Mouse (Mus musculus) mesoderm, embryonic 11.5 days (tissue): Measurements from ENCODE around the gene Prdm11.

Source experiments
- DNase-seq: peaks from one replicate; pipeline ENCODE4 v3.0.0-alpha.2; 2012; ENCODE audit warnings: low read depth, low spot score

Prdm11 gene

DNA sequence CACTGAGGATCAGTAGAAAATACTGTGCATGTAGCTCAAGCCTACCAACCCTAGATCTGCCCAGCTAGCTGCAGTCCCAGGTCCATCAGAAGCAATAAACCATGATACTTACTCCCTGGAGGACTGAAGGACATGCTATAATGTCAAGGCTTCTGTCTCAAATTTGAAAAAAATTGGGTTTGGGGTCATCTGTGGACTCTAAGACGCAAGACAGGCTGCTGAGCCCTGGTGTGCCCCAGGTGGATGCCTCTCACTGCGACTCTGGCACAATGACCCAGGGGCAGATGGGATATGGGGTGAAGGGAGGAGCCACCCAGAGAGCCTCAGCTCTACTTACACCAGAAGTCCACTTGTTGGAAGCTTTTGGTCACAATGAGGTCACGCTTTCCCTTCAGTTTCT lies 33.0 kb downstream of the Prdm11 start:
- no peak for DNase-seq

DNA sequence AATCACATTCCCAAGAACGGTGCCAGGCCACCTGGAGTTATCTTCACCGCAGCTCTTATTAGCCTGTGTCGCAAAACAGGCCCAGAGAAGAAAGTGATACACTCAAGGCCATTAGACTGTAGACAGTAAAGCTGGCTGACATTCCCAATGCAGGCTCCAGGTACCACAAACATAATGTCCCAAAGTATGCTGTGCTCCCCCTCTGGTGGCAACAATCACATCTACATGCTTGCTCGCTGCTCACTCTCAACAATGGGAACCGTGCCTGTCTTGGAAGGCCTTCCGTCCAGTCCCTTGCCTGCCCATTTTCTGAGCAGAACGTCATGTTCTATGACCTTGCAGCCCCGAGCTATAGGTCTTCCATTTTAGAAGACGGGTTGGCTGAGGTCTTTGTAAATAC lies 34.0 kb downstream of the Prdm11 start:
- no peak for DNase-seq

DNA sequence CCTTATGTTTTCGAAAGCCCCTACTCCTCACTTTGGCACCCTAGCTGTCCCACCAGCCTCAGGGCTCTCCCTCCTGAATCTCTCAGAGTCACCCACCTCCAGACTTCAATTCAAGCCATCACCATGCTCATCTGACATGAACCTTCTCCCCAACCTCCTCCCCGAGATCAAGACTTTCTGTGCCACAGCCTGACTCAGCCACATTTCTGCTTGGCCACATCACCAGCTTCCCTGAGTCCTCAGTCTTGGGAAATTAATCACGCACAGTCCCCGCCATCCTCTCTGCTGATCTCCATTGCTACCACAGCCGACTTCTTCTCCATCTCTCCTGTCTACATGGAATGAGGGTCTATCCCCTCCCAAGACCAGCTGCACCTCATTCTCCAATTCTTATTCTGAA lies 34.5 kb downstream of the Prdm11 start:
- no peak for DNase-seq

- no peak for DNase-seq
These were observed 37.8 kb downstream of the Prdm11 start for GRCm38 (mm10) chr2:93007967-93008685.

- DNase-seq, result peak; percentile 75
These were observed 40.9 kb downstream of the Prdm11 start for GRCm38 (mm10) chr2:93005028-93005427.

GRCm38 (mm10) chr2:92991976-92992375 lies 54.0 kb downstream of the Prdm11 start:
- DNase-seq, result no peak

- DNase-seq, result no peak
These were observed 56.4 kb downstream of the Prdm11 start for GRCm38 (mm10) chr2:92989593-92989992.

DNA sequence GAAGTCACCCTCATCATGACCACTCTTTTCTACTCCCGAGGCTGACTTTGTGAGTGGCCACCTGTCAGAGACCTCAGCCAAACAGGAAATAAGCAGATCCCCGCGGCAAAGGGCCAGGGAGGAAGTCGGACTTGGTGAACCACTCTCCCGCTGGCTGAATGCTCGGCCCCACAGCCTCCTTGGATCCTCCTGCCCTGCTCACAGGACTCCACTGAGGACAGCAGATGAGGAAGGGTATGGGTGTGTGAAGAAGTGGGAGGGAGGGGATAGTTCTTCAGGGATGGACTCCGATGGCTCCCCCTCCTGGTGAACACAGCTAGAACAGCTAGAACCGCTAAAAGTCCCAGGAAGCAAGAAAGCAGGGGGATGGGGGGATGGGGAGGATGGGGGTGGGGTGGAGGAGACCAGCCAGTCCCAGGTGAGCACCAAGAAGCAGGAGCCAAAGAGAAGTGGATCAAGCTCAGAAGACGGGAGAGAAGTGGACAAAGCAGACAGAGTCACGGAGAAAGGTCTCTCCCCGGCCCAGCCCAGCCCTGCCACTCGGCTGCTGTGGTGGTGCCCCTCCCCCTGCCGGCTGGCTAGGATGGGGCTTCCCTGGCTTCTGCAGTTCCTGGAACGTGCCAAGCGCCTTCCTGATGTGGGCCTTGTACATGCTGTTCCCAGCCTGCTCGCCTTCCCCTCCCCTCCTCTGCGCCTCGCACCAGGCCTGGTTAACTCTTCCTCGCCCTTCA lies 57.9 kb downstream of the Prdm11 start:
- DNase-seq, result peak; percentile 66

- no peak for DNase-seq
These were observed 58.8 kb downstream of the Prdm11 start for GRCm38 (mm10) chr2:92987108-92987618.

DNA sequence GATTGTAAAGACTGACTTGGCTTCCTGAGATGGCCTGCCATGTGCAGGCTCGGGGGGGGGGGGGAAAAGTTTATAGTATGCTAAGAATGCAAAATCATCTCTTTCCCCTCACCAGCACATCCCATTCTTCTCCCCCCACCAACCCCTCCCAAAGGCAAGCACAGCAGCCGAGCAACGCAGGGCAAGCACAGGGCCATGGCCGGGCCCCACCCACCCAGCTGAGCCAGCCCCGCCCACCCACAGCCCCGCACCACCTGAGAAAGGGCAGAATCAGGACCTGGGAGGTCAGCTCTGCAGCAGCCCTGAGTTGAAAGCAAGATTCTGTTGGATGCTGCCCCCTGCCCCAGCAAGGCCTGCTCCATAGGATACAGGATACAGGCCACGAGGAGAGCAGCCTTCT lies 60.4 kb downstream of the Prdm11 start:
- DNase-seq, result no peak

GRCm38 (mm10) chr2:92985171-92985570 lies 60.8 kb downstream of the Prdm11 start:
- no peak for DNase-seq

- no peak for DNase-seq
These were observed 61.5 kb downstream of the Prdm11 start for GRCm38 (mm10) chr2:92984321-92985108.

DNA sequence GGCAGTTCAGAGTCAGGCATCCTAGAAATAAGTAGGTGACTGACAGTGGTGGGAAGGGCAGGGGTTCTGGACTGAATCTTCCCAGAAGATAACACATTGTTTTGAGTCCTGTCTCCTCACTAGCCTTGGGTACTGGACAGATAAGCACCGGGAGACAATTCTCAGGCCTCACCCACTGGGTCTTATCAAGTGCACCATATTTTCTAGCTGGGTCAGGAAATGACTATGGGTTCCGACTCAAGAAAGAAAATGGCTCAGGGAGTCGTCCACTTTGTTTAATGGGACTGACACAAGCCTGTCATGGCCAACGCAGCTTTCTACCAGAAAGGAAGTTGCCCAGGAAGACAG lies 62.7 kb downstream of the Prdm11 start:
- DNase-seq, result no peak

GRCm38 (mm10) chr2:92982591-92983272 lies 63.2 kb downstream of the Prdm11 start:
- DNase-seq, result no peak

DNA sequence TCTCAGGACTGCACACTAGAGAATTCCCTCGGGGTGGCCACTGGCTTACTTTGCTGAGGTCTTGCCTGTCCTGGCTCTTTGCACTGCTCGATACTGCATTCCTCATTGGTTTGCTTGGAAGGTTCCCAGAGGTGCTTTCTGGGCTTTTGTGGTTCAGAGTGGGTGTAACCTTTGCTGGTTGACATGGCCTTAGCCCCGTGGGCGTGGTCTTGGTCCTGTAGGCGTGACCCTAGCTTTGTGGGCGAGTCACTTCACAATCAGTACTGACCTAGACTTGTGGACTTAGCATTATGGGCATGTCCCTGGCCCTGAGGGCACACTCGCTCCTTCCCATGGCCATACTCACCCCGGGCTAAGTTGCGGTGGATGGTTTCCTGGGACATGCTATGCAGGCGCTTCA lies 65.8 kb downstream of the Prdm11 start:
- DNase-seq, result no peak

GRCm38 (mm10) chr2:92975031-92975790 lies 70.8 kb downstream of the Prdm11 start:
- no peak for DNase-seq

DNA sequence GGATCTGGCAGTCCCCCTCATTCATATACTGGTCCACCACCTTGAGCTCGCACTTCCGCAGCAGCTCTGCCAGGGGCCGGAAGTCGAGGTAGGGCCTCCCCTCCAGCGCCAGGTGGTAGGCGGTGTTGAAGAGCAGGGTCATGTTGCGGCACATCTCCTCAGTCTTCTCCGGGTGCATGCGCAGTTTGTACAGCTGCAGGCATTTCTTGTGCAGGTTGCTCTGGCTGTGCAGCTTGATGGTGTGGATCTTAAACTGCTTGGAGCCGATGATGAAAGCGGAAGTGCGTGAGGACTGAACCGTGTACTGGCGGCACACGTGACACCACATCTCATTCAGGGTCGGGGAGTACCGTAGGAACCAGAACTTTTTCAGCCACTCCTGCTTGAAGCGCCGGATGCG lies 72.3 kb downstream of the Prdm11 start:
- DNase-seq, result no peak

GRCm38 (mm10) chr2:92972071-92972470 lies 73.9 kb downstream of the Prdm11 start:
- no peak for DNase-seq

DNA sequence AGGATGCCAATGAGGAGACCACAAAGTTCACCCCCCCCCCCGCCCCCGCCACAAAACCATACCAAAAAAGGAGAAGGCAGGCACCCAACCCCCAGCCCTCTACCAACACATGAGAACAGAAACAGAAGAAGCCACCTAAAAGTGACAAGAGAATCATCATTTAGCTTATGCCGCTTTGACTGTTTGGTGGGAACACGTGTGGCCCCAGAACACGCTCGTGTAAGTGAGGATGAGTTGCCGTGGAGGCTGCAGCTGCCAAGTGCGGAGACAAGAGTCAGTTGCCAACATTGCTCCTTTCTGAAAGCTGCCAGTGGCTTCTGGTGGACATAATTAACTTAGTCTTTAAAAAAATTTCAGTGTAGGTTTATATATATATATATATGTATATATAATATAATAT lies 74.4 kb downstream of the Prdm11 start:
- DNase-seq, result no peak

GRCm38 (mm10) chr2:92971069-92971468 lies 74.9 kb downstream of the Prdm11 start:
- no peak for DNase-seq

GRCm38 (mm10) chr2:92967839-92968166 lies 78.2 kb downstream of the Prdm11 start:
- DNase-seq, result no peak
